Mouse (Mus musculus): ENCODE results near the gene Ccdc114. TPM values are rescaled to one million over a fixed set of nuclear protein-coding genes. Genes with fewer than 3 reads are reported as not detected.
"Not testable (repeated sequence)": the region's sequence is repeated elsewhere in the genome, so short reads cannot be mapped to it uniquely, and the experiment has no call there.

Gene Ccdc114
- polyA plus RNA-seq, 1 experiment from 2014 or later, result 6.0 TPM

DNA sequence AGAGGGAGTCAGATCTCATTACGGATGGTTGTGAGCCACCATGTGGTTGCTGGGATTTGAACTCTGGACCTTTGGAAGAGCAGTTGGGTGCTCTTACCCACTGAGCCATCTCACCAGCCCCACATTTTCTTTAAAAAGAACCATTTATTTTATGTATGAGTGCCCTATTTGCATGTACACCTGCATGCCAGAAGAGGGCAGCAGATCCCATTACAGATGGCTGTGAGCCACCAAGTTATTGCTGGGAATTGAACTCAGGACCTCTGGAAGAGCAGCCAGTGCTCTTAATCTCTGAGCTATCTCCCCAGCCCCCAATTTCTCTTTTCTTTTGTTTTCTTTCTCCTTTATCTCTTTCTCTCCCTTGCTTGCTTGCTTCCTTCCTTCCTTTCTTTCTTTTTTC is 19.4 kb downstream of the Ccdc114 start:
- ATAC-seq (replicated peaks); H3K27ac ChIP-seq; H3K36me3 ChIP-seq (replicated peaks); H3K4me2 ChIP-seq; H3K27me3 ChIP-seq (replicated peaks); H3K4me1 ChIP-seq; H3K9ac ChIP-seq; H3K9me3 ChIP-seq; H3K4me3 ChIP-seq: not testable (repeated sequence)
- WGBS, result 74% methylated on average over 1 of the region's 1 CpGs

DNA sequence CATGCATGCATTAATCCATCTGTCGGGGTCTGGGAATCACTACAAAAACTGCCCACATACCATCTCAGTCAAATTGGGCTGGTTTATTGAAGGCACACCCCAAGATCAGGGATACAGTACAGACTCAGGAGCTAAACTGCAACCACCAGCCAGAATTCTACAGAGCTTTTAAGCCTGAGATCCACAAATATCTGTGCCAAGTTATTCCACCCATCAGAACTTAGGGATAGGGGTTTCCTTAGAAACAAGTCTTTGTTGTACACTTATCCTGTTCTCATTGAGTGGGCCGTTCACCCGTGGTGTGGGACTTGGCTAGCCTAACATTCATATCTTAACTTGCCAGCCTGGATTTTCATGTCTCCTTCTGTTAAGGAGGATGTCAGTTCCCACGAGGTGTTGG is 25.2 kb downstream of the Ccdc114 start:
- Histone ChIP-seq H3K9me3 (no peaks in the 10 kb centered on the region), H3K27ac (no peak overlapping the region), H3K4me3 (no peak overlapping the region), H3K4me1 (no peaks in the 10 kb centered on the region), H3K27me3 (replicated peaks) (no peaks in the 10 kb centered on the region), H3K4me2 (no peak overlapping the region), H3K36me3 (replicated peaks) (no peaks in the 10 kb centered on the region), H3K9ac (no peak overlapping the region)
- ATAC-seq (replicated peaks), result no peak
- 78% methylated on average over 4 of the region's 4 CpGs for WGBS

DNA sequence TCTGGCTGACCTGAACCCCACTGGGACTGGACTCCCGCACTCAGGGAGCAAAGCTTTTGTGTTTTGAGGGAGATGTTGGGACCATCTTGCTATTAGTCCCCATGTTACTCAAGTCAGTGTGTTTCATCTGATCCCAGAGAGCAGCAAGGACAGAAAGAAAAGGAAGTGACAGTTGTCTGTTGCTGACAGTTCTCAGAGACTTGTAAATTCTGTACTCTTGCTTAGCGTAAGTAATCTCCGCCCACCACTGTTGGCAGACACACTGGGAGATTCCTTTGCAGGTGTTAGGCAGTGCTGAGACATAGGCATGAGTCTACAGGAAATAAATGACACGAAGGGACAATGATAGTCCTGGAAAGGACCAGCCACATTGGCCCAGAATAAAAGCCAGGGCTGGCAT is 32.7 kb downstream of the Ccdc114 start:
- no peak overlapping the region for H3K4me3 ChIP-seq
- no peak overlapping the region for H3K4me2 ChIP-seq
- H3K4me1 ChIP-seq, result no peaks in the 10 kb centered on the region
- no peaks in the 10 kb centered on the region for H3K36me3 ChIP-seq (replicated peaks)
- ATAC-seq (replicated peaks), result no peak
- H3K27ac ChIP-seq, result no peak overlapping the region
- 64% methylated on average over 4 of the region's 4 CpGs for WGBS
- H3K9me3 ChIP-seq, result no peaks in the 10 kb centered on the region
- no peaks in the 10 kb centered on the region for H3K27me3 ChIP-seq (replicated peaks)
- no peak overlapping the region for H3K9ac ChIP-seq

DNA sequence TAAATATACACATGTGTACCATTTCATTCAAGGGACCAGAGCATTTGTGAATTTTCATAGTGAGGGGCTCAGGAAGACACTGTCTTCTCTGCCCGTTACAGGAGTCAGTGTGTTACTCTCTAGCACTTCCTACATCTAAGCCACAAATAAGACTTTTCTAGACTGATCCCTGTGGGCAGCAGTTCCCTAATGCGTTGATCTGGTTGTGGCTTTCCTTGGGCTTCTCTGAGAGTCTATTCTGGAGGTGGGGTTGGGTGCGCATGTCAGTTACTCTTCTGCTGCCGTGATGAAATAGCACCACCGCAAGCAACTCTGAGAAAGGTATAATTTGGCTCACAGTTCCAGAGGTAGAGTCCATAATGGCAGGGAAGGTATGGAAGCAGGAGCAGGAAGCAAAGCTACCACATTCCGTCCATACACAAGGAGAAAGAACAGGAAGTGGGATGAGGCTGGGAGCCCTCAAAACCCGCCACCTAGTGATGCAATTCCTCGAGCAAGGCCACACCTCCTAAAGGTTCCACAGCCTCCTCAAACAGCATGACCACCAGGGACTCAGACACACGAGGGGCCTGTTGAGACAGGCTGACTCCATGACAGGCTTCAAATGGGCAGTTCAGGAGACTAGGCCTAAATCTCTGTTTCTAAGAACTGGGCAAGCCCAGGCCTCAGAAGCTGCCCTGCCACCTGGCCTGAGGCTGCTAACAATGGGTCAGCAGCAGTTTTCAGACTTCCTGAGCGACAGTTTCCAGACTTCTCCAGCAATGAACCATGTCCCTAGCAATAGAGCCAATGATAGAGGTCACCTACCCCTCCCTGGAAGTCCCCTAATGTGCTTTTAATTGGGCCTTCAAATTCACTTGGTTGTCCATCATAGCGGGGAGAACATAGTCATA is 48.2 kb downstream of the Ccdc114 start:
- 83% methylated on average over 11 of the region's 11 CpGs for WGBS
- H3K27ac ChIP-seq, result no peak overlapping the region

DNA sequence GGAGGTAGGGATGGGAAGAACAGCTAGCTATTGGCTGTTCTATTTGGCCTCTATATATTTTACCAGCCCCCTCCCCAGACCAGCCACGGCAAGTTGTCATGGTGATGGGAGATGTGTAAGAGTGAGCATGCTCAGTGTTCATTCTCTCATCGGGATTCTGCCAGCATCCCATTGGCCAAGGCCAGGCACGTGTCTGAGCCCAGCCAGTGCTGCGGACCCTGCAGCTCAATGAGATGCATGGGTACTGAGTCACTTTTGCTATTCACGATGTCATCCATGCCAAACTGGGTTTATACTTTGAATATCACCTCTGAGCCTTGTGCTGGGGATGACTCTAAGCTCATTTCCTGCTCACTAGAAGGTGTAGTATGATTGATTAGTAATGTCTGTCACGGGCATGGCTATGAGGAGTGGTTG is 49.4 kb downstream of the Ccdc114 start:
- Histone ChIP-seq H3K27ac (peak overlapping the region; percentile 59), H3K4me2 (no peak overlapping the region), H3K27me3 (replicated peaks) (no peaks in the 10 kb centered on the region), H3K9me3 (no peaks in the 10 kb centered on the region), H3K4me1 (no peaks in the 10 kb centered on the region), H3K9ac (no peak overlapping the region), H3K4me3 (no peak overlapping the region), H3K36me3 (replicated peaks) (no peaks in the 10 kb centered on the region)
- peak; percentile 96 for ATAC-seq (replicated peaks)
- WGBS, result 62% methylated on average over 6 of the region's 6 CpGs

More for the DNA sequence above, 48.2 kb downstream of the Ccdc114 start:
- Histone ChIP-seq H3K4me1 (no peaks in the 10 kb centered on the region), H3K9me3 (no peaks in the 10 kb centered on the region), H3K36me3 (replicated peaks) (no peaks in the 10 kb centered on the region), H3K4me3 (no peak overlapping the region), H3K27me3 (replicated peaks) (no peaks in the 10 kb centered on the region), H3K9ac (no peak overlapping the region), H3K4me2 (no peak overlapping the region)
- no peak for ATAC-seq (replicated peaks)

DNA sequence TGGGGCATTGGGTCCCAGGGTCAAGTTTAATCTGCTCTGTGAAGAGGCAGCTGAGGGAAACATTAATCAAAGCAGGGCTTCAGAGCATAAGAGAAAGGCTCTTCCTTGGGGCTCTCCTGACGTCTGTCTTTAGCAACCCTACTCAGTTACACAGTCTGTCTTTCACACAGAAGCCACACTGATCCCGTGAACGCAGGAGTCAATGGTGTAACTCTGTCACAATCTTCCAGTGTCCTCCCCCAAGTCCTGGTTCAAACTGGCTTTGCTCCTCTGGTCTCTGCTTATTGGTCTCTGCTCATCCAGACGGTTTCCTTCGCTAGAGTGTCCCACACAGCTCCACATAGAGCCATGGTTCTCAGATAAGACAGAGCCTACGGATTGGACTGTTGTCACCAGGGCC is 50.2 kb downstream of the Ccdc114 start:
- Histone ChIP-seq H3K36me3 (replicated peaks) (no peaks in the 10 kb centered on the region), H3K27ac (no peak overlapping the region), H3K4me3 (no peak overlapping the region), H3K9ac (no peak overlapping the region), H3K4me1 (no peaks in the 10 kb centered on the region), H3K27me3 (replicated peaks) (no peaks in the 10 kb centered on the region), H3K4me2 (no peak overlapping the region), H3K9me3 (no peaks in the 10 kb centered on the region)
- 68% methylated on average over 6 of the region's 6 CpGs for WGBS
- no peak for ATAC-seq (replicated peaks)

DNA sequence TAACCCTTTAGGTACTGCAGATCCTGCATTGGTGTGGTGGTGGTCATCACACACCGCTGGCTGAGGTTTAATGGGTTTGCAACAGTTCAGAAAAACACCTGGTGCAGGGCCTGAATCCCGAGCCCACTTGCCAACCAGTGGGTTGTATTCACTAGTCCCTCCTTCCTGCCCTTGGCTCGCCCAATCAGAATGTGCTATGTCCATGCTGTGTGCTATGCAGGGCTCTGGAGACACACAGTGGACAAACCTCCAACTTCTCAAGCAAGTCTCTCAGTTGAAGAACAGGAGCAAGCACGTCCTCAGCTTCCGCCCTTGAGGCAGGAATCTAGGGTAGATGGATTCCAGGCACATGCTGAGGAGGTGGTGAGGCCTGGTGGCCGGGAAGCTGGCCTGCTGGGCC is 50.6 kb downstream of the Ccdc114 start:
- ATAC-seq (replicated peaks), result no peak
- Histone ChIP-seq H3K36me3 (replicated peaks) (no peaks in the 10 kb centered on the region), H3K9ac (no peak overlapping the region), H3K4me2 (no peak overlapping the region), H3K27me3 (replicated peaks) (no peaks in the 10 kb centered on the region), H3K27ac (no peak overlapping the region), H3K4me3 (no peak overlapping the region), H3K9me3 (no peaks in the 10 kb centered on the region), H3K4me1 (no peaks in the 10 kb centered on the region)
- 73% methylated on average over 6 of the region's 6 CpGs for WGBS

DNA sequence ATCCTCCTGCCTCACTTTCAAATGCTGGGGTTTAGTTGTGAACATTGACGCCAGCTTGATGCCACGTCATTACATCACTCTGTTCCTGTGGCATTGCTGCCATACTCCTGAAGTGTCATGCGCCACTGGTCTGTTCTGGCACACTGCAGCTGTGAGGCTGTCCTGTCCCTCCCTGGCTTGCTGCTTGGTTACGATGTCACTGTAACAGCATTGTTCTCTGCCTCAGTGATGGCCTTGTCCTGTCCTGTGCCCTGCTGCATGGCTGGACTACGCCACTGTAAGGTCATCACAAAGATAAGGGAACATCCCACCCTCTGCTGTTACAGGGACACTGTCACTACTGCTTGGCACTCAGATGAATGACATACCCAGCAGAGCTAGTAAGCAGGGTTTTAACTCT is 57.7 kb downstream of the Ccdc114 start:
- no peaks in the 10 kb centered on the region for H3K27me3 ChIP-seq (replicated peaks)
- no peaks in the 10 kb centered on the region for H3K9me3 ChIP-seq
- no peak overlapping the region for H3K4me3 ChIP-seq
- WGBS, result 86% methylated on average over 5 of the region's 5 CpGs
- no peak overlapping the region for H3K4me2 ChIP-seq
- H3K4me1 ChIP-seq, result no peaks in the 10 kb centered on the region
- H3K27ac ChIP-seq, result no peak overlapping the region
- H3K36me3 ChIP-seq (replicated peaks), result no peaks in the 10 kb centered on the region
- no peak overlapping the region for H3K9ac ChIP-seq
- no peak for ATAC-seq (replicated peaks)

DNA sequence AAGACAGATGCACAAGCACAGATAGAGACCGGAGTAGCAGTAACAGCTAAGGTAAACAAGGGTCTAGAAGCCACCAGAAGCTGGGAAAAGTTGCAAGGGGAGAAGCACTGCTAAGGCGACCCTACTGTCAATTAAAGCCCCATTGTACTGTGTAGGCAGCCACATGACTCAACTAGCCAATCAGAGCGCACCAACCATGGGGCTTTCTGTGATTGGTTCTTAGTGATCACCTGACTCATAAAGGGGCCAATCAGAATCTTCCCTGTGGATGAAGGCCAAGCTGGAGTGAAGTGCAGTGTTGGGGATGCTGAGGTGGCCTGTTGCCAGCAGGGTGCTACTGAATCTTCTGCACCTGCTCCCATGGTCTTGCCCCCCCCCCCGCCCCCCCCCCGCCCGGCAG is 63.0 kb downstream of the Ccdc114 start:
- Histone ChIP-seq H3K9me3 (no peaks in the 10 kb centered on the region), H3K4me2 (no peak overlapping the region), H3K4me3 (no peak overlapping the region), H3K27me3 (replicated peaks) (no peaks in the 10 kb centered on the region), H3K4me1 (no peaks in the 10 kb centered on the region), H3K9ac (no peak overlapping the region), H3K27ac (no peak overlapping the region), H3K36me3 (replicated peaks) (no peaks in the 10 kb centered on the region)
- WGBS, result 67% methylated on average over 5 of the region's 6 CpGs
- ATAC-seq (replicated peaks), result no peak

DNA sequence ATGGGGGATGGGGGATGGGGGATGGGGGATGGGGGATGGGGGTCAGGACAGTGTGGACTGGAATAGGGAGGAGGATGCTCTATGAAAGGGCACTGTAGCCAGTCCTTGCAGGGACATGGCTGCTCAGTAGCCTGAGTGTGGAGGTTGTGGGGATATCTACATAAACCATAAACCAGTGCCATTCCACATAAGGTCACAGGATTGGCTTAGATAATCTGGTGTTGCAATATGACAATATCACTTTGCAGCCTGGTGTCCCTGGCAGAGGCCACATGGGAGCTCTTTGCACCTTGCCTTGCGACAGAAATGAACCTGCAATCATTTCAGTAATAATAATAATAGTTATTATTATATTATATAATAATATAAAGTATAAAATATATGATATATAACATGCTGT is 64.5 kb downstream of the Ccdc114 start:
- Histone ChIP-seq H3K27ac (no peak overlapping the region), H3K36me3 (replicated peaks) (no peaks in the 10 kb centered on the region), H3K9ac (no peak overlapping the region), H3K4me3 (no peak overlapping the region), H3K9me3 (no peaks in the 10 kb centered on the region), H3K4me1 (no peaks in the 10 kb centered on the region), H3K4me2 (no peak overlapping the region), H3K27me3 (replicated peaks) (no peaks in the 10 kb centered on the region)
- WGBS, result 93% methylated on average over 1 of the region's 1 CpGs
- ATAC-seq (replicated peaks), result no peak

DNA sequence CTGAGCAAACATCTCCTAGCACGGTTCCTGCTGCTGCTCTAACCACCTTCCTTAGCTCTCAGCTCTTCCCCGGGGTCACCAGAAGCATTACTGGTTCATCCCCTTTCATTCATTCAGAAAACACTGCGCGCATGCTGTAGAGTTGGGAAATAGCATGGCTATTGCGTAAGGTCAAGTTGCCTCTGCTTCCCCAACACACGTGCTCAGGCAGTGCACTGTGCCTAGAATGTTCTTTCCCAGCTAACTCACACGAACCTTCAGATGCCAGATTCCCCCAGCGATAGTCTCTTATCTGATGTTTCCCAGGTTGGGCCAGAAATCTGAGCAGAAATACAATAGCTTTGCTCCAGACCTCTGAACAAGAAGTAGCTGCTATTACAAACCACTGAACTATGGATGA is 68.6 kb downstream of the Ccdc114 start:
- no peak overlapping the region for H3K9ac ChIP-seq
- H3K4me1 ChIP-seq, result no peaks in the 10 kb centered on the region
- H3K27me3 ChIP-seq (replicated peaks), result no peaks in the 10 kb centered on the region
- no peaks in the 10 kb centered on the region for H3K36me3 ChIP-seq (replicated peaks)
- H3K9me3 ChIP-seq, result no peaks in the 10 kb centered on the region
- no peak for ATAC-seq (replicated peaks)
- no peak overlapping the region for H3K4me2 ChIP-seq
- WGBS, result 89% methylated on average over 8 of the region's 8 CpGs
- H3K27ac ChIP-seq, result no peak overlapping the region
- H3K4me3 ChIP-seq, result no peak overlapping the region

All from midbrain, embryonic 15.5 days (tissue).